ENCODE assay signal across 14 mouse cellular contexts in the genomic region with DNA sequence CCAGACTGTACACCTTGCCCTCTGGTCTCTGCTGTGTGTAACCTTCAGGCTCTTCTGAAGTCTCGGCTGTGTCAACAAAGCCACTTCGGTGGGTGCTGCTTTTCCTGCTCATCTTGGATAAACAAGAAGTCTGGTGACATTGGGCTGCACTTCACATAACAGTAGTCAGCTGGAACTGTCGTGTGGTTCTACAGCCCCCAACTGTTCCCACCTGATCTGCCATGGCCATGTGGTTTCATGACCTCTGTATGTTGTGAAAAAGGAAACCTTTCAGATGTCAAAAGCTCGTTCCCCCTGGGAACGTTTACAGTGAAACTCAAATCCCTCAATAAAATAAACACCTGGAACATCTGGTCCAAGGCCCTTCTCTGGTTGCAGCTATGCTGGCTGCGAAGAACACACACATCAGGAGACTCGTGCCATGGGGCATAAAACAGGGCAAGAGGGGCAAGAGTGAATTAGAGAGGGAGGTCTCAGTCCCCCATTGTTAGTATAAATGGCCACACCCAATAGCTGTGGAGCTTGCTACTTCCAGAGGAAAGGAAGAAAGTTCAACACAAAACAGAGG.
"Had no signal": no experiment of that assay in that cellular context is flagged by ENCODE, and none has a peak within 500 bp of the region (broad histone marks: within the 10 kb centered on the region; RNA-seq: fewer than 3 reads in every experiment).

No protein-coding gene starts in this region.

- DNase-seq: kidney, adult 11 months; kidney, postnatal 10 days; layer of hippocampus, adult 9-11 months; layer of hippocampus, postnatal 36 days; lung, adult 2 months; lung, postnatal 36 days; right cerebral cortex, adult 18-20 months; right cerebral cortex, postnatal 25 days; thymus, postnatal 36 days had no signal

- H3K4me2 ChIP-seq: liver, embryonic 11.5 days; liver, embryonic 15.5 days; midbrain, embryonic 11.5 days; midbrain, embryonic 15.5 days had no signal

- H3K4me1 ChIP-seq: liver, embryonic 15.5 days had no signal

- H3K9me3 ChIP-seq: liver, embryonic 15.5 days; midbrain, embryonic 15.5 days had no signal

- H3K27ac ChIP-seq: liver, embryonic 15.5 days; midbrain, embryonic 15.5 days had no signal

- H3K9ac ChIP-seq: liver, embryonic 15.5 days; midbrain, embryonic 15.5 days had no signal

- ATAC-seq: lung, postnatal 0 days; midbrain, embryonic 15.5 days had no signal

- H3K4me3 ChIP-seq: liver, embryonic 15.5 days; midbrain, embryonic 15.5 days had no signal

- H3K36me3 ChIP-seq: liver, embryonic 15.5 days had no signal

- H3K27me3 ChIP-seq: liver, embryonic 15.5 days; midbrain, embryonic 15.5 days had no signal
